Mouse (Mus musculus) cerebellum, adult 2 months (tissue): ENCODE measurements around the gene Tmem33. TPM values are rescaled to one million over a fixed set of nuclear protein-coding genes. Genes with fewer than 3 reads are reported as not detected.

Experiments
- DNase-seq, 2 experiments: peaks; one replicate each; pipeline ENCODE4 v3.0.0; 2021
- H3K27ac ChIP-seq: fragments of 200-500 bp; 2 replicates; pipeline ENCODE4 v1.5.1; 2012; ENCODE audit warnings: low read length, control low read depth, inconsistent platforms; ENCODE audit not compliant: insufficient read depth
- H3K27me3 ChIP-seq: fragments of 200-500 bp; 2 replicates; pipeline ENCODE4 v1.6.1; 2012; ENCODE audit warnings: inconsistent platforms, mild to moderate bottlenecking, low read length, moderate library complexity; ENCODE audit not compliant: control insufficient read depth, insufficient read depth
- H3K4me1 ChIP-seq: fragments of 200-500 bp; 2 replicates; pipeline ENCODE4 v1.6.1; 2011; ENCODE audit warnings: low read length; ENCODE audit not compliant: control insufficient read depth, insufficient read depth
- H3K4me3 ChIP-seq: fragments of 200-500 bp; replicated peaks from 2 replicates; pipeline ENCODE3; 2011; ENCODE audit warnings: mild to moderate bottlenecking, low read depth, low read length, control low read depth; ENCODE audit not compliant: insufficient read depth
- CTCF ChIP-seq: fragments of 200-500 bp; IDR thresholded peaks from 2 replicates; pipeline ENCODE4 v1.5.1; 2011; ENCODE audit warnings: low read depth, mild to moderate bottlenecking, control low read depth, low read length, moderate library complexity, borderline replicate concordance; ENCODE audit not compliant: insufficient read depth
- POLR2A ChIP-seq: fragments of 200-500 bp; IDR thresholded peaks from 2 replicates; pipeline ENCODE4 v1.6.1; 2011; ENCODE audit warnings: low read length, control low read depth, borderline replicate concordance; ENCODE audit not compliant: insufficient read depth
- WGBS: fragments of 180-500 bp; shearing (Covaris S2); methylation state at CpG from one replicate; pipeline ENCODE4 v1.1.7; 2018; 5-methylcytosine and 5-hydroxymethylcytosine counted together
- polyA plus RNA-seq: library from polyadenylated mRNA; depleted of rRNA; stranded (reverse); fragments of >200 nt; gene quantifications from 2 replicates; pipeline ENCODE4 v1.2.3, GENCODE M21; 2012

Gene Tmem33
- polyA plus RNA-seq, 1 experiment, result 61.1 TPM

GRCm38 (mm10) chr5:67295682-67296081 is 35.3 kb downstream of the Tmem33 start:
- 58% methylated on average over 6 of the region's 6 CpGs for WGBS
- no peak for DNase-seq
- TF ChIP-seq POLR2A (no peak), CTCF (no peak)
- Histone ChIP-seq H3K27me3 (no peaks in the 10 kb centered on the region), H3K27ac (no peak overlapping the region), H3K4me3 (no peak overlapping the region), H3K4me1 (no peaks in the 10 kb centered on the region)

GRCm38 (mm10) chr5:67296171-67296570 is 35.8 kb downstream of the Tmem33 start:
- TF ChIP-seq CTCF (no peak), POLR2A (no peak)
- no peaks in the 10 kb centered on the region for H3K27me3 ChIP-seq
- 86% methylated on average over 1 of the region's 1 CpGs for WGBS

GRCm38 (mm10) chr5:67297026-67297813 is 36.9 kb downstream of the Tmem33 start:
- WGBS, result 83% methylated on average over 5 of the region's 5 CpGs
- TF ChIP-seq CTCF, result no peak
- TF ChIP-seq POLR2A, result no peak

More at GRCm38 (mm10) chr5:67296171-67296570, 35.8 kb downstream of the Tmem33 start:
- DNase-seq, result no peak
- Histone ChIP-seq H3K4me1 (no peaks in the 10 kb centered on the region), H3K4me3 (no peak overlapping the region), H3K27ac (no peak overlapping the region)

GRCm38 (mm10) chr5:67299847-67300412 is 39.6 kb downstream of the Tmem33 start:
- no peak overlapping the region for H3K27ac ChIP-seq
- H3K4me1 ChIP-seq, result no peaks in the 10 kb centered on the region
- no peak for TF ChIP-seq CTCF
- no peak for TF ChIP-seq POLR2A
- H3K27me3 ChIP-seq, result no peaks in the 10 kb centered on the region
- 94% methylated on average over 6 of the region's 6 CpGs for WGBS
- no peak overlapping the region for H3K4me3 ChIP-seq
- DNase-seq, result no peak

More at GRCm38 (mm10) chr5:67297026-67297813, 36.9 kb downstream of the Tmem33 start:
- Histone ChIP-seq H3K4me1 (no peaks in the 10 kb centered on the region), H3K27ac (no peak overlapping the region), H3K27me3 (no peaks in the 10 kb centered on the region), H3K4me3 (no peak overlapping the region)
- DNase-seq, result no peak

GRCm38 (mm10) chr5:67300926-67301597 is 40.7 kb downstream of the Tmem33 start:
- Histone ChIP-seq H3K27ac (no peak overlapping the region), H3K4me3 (no peak overlapping the region), H3K4me1 (no peaks in the 10 kb centered on the region), H3K27me3 (no peaks in the 10 kb centered on the region)
- TF ChIP-seq CTCF, result no peak
- TF ChIP-seq POLR2A, result no peak
- DNase-seq, result no peak
- WGBS, result 93% methylated on average over 8 of the region's 8 CpGs

GRCm38 (mm10) chr5:67301722-67302331 is 41.5 kb downstream of the Tmem33 start:
- TF ChIP-seq POLR2A (no peak), CTCF (no peak)
- 95% methylated on average over 5 of the region's 8 CpGs for WGBS
- no peaks in the 10 kb centered on the region for H3K27me3 ChIP-seq

GRCm38 (mm10) chr5:67303816-67304215 is 43.5 kb downstream of the Tmem33 start:
- no peaks in the 10 kb centered on the region for H3K27me3 ChIP-seq

More at GRCm38 (mm10) chr5:67301722-67302331, 41.5 kb downstream of the Tmem33 start:
- Histone ChIP-seq H3K4me1 (no peaks in the 10 kb centered on the region), H3K27ac (no peak overlapping the region), H3K4me3 (no peak overlapping the region)
- DNase-seq, result no peak

More at GRCm38 (mm10) chr5:67303816-67304215, 43.5 kb downstream of the Tmem33 start:
- H3K27ac ChIP-seq, result no peak overlapping the region
- WGBS, result 96% methylated on average over 1 of the region's 1 CpGs
- DNase-seq, result no peak
- H3K4me3 ChIP-seq, result no peak overlapping the region
- TF ChIP-seq CTCF (no peak), POLR2A (no peak)
- no peaks in the 10 kb centered on the region for H3K4me1 ChIP-seq
